Mouse (Mus musculus) spleen, adult 18-20 months (tissue): Measurements from ENCODE around the gene Zbtb16.

Source experiments
- DNase-seq, 2 experiments: peaks; one replicate each; pipeline ENCODE4 v3.0.0; 2022; ENCODE audit warnings: mixed read lengths in 2 of 2

Gene Zbtb16

DNA sequence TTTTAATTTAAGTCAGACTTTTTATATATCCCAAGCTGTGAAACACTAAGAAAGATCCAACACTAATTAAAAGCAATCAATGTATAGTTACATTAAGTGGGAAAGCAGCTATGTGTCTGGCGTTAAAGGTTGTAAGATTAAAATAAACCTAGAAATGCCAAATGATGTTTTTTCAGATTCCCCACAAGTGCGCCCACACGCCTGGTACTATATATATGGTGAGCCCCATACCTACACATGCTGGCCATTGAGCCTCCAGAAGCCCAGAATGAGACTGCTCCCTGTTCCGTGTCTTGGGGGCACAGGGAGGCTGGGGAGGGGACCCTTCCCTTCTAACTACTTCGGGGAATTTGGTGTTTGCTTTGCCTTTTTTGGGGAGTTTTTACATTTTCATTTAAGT lies 34.7 kb downstream of the Zbtb16 start:
- DNase-seq, result no peak

DNA sequence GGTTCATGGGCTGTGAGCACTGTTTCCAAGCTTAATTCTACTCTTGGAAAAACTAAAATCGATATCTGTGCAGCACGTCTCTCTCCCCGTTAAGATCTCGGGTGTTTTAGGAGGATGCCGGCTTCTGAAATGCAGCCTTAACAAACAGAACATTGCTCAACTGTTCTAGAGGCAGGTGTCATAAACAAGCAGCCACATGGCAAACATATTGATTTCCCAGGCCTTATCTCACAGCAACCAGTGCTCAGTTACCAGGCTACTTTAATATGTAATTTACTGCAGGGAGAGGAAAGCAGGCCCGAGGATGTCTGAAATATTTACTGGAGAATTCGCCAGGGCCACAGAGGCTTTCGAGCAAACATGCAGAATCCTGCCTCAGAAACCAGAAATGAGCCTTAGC lies 35.4 kb downstream of the Zbtb16 start:
- DNase-seq, result no peak

DNA sequence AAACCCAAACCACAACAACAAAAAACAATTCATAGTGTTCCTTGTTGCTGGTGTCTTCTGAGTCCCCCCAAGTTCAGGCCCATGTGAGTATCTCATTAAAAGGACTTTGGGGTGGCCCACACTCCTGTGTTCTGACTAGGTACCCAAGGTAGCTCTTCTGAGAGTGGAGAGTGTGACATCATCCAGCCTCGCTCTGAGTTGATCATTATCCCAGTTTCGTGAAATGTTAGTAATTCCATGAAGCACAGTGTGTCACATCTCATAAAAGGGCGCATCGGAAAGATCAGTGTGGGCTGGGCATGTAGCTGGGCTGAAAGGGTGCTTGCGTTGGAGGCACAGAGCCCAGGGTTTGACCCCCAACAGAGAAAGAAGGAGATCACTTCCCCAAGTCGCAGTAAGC lies 38.0 kb downstream of the Zbtb16 start:
- no peak for DNase-seq

DNA sequence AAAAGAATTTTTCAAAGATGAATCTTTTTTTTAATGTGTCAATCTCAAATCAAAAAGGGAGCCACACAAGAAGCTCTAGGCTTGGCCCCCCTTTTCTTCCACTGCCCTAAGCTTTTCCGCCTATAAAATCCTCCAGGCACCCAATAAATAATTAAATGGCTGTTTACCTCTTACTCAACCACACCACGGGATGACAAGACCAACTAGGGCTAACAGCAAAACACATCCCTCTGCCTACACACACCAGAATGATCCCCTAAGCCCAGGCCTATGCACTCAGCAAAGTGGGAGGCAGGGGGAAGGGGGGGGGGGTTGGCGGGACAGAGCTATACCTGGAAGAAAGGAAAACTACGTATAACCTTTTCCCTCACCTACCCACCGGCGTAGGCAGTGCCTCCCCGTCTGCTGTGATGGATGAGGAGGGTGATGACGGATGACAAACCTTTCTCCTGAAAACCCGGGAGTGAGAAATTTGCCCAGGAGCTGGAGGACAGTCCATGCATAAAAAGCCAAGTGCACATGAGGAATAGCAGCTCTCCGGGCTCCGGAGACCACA lies 39.7 kb downstream of the Zbtb16 start:
- DNase-seq, result no peak

DNA sequence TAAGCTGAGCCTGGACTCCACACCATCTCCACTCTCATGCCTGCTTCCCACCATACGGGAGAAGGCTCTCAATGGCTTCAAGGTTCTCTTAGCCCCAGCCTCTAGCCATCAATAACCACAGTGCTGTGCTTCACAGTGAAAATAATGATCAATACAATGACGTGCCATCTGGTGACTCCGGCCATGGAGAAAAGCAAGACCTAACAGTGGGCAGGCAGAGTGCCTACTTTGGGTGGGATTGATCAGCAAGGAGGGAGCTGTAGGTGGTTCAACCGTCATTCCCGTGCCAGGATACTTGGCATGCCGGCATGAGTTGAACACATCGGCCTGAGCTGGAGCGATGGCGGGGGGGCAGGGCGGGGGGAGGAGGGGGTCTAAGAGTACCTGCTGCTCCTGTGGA lies 40.3 kb downstream of the Zbtb16 start:
- no peak for DNase-seq

DNA sequence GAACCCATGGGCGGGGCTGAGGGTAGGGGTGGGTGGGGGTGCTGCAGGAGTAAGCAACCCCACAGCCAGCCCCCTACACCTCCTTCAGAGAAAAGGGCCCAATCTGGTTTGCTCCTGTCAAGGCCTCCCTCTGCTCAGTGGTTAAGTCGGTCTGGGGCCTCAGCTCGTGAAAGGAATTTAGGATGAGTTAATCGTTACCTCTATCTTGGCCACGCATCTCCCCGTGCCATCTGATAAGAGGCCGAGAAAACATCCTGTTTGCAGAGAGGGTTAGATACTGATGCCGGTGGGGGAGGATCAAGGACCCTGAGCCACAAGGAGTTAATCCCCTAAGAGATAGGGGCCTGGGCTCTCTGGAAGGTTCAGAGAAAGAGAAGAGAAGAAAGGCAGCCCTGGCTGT lies 40.9 kb downstream of the Zbtb16 start:
- DNase-seq, result no peak

DNA sequence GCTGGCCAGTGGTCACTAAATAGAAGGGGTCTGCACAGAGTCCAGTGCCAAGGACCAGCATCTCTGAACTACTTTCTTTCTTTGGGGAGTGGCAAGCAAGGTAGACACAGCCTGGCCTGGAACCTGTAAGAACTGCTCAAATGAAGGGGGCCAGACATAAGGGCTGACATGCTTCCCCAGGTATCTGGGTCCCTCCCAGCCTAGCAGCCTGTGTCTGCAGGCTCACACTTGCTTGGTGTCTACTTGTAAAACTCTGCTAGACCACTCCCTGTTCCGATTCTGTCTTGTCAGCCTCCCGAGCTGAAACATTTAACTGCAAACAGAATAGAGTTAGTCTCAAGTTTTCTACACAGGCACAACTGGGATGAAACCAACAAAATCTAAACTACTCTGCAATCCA lies 41.6 kb downstream of the Zbtb16 start:
- DNase-seq, result no peak

DNA sequence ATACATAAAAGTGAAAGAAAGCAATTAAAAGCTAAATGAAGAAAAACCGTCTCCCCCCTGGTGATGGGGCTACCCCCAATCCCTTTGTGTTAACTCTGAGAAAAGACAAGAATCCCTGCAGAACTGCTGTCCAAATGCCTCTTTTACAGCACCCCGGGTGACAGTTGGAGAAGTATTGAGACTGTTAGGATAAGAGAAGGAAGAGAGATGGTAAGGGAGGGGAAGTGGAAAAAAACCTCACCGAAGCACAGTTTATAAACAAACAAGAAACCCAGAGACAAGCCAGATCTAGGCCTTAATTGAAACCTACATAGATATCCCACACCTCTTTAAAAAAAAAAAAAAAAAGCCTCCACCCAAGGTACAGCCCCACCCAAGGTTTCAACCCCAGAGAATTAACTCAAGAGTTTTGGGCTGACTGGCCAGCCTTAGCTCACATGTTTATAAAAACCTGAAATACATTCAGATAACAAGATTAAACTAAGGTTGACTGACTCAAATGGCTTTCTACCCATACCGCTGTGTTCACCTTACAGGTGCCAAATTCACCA lies 42.3 kb downstream of the Zbtb16 start:
- no peak for DNase-seq

DNA sequence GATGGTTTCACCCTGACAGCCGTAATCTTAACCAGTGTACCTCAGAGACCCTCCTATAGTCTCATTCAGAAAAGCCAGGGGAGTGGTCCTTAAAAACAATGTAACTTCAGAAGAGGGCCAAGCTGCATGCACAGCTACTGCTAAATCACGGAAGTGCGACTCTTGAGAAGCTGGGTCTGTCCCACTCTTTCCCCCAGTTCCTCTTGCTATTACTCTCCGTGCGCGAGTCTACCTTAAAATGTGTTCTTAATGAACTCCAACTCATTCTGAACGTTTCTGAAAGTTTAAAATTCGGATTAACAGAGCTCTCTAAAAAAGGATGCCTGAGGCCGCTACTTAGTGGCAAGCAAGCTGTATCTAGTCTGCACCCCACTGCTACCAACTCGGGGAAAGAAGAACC lies 45.4 kb downstream of the Zbtb16 start:
- DNase-seq, result no peak

DNA sequence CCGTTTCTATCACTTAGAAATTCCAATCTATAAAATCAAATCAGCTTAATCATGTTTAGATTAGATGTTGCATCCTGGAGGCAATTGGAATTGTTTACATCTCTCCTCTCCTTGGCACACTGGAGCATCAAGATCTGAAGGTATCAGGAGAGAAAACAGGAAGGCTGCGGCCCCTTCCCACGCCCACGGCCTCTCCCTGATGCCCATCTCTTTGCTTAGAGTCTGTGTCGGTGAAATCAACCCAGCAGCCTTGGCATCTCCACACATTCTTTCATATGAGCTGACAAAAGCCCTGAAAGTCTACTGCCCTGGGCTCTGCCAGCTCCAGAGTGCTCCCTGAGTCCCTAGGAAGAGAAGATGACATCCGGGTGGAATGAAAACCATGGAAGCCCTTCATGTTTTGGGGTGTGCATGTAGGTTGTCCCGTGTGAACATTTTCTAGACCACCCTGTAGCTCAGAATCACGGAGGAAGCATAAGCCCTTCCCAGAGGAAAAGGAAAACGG lies 48.1 kb downstream of the Zbtb16 start:
- DNase-seq, result no peak

DNA sequence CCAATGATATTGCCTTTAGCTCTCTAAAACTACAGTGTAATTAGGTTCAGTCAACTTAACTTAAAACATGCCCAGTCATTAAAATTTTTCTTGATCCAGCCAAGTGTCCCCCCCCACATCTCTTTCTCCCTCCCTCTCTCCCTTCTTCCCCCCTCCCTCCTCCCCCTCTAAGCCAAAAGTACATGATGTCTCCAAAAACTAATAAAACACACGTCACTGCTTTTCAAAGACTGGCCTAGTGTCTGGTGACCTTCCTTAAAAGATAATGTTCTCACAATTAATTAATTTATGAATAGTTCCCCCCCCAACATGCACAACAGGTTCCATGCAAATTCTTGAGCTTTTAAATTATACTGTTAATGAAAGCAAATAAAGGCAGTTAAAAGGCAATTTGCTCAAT lies 48.7 kb downstream of the Zbtb16 start:
- DNase-seq, result no peak

DNA sequence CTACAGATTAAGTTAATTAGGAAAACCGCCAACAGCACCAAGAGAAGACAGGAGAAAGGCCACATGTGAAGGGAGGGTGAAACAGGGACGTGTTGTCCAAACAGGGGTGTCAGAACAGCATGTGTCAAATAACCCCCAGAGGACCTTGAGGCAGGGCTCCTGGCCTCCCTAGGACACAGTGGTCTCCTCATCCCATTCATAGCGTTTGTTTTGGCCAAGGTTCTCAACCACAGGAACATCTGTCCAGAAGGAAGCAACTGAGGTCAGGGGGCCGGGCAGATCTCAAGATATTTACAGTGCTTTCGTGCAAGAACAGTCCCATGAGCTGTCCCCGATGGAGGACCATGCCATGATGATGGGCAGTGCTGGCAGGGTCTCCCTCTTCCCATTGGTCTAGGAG lies 49.2 kb downstream of the Zbtb16 start:
- no peak for DNase-seq

DNA sequence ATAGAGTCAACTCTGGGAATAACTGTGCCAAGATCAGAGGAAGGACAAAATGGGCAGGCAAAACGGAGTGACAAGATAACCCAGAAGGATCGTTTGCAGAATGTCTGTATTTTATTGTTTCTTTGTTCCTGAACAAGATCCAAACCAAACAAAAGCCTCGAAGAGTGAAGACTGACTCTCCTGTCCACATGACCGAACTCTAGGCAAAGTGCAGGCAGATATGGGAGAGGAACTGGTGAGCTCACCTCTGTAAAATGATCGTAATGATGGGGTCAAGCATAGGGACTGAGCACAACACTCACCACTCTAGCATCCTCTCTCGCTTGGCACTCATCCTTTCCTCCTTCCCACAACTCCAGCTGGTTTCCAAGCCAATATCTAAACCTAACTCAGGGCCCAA lies 51.1 kb downstream of the Zbtb16 start:
- no peak for DNase-seq

DNA sequence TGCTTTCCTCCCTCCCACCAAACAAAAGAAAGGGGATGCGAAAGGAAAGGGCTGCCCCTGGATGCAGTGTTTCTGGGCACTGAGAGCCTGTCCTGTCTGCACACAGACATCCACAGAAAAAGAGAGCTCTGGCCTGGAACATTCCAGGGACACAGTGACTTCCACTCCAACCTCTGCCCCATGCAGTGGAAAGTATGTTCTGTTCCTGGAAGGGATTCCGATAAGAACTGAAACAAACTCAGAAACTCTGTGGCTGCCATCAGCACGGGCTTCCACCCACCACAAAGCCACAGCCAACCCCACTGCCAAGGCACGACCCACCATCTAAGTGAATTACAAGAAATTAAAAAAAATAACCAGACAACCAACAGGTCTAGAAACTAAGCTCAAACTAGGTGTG lies 52.7 kb downstream of the Zbtb16 start:
- DNase-seq, result no peak

DNA sequence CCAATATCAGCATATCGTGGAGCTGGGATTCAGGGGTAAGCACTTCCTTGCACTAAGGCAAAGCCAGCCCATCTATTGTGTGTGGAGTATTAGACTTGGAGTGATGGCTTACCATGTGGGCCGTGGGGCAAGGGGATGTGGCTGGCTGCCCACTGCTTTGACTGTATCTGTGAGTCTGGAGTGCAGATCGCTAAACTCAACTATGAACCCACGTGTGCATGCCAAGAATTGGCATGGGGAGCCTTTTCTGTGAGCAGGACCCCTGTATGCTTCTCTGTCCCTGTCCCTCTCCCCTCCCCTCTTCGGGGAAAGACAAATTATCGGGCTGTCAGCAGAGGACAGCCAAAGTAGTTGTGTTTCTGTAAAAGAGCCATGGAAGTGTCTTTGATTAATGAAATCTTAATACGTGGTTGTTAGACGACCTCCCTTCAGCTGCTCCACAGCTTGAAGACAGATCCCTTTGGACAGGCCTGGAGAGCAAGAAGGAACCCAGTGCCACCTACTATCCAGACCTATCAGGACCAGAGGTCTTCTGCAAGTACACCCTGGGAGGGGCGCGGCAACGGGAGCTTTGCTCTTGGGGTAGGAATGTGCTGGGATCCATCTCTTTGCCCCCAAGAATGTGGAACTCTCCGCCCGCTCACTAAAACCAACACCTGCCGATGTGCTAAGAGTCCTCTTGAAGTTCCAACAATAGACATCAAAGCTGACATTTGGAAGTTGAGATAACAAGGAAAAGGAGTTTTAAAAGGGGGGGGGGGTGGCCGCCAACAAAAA lies 53.5 kb downstream of the Zbtb16 start:
- no peak for DNase-seq

DNA sequence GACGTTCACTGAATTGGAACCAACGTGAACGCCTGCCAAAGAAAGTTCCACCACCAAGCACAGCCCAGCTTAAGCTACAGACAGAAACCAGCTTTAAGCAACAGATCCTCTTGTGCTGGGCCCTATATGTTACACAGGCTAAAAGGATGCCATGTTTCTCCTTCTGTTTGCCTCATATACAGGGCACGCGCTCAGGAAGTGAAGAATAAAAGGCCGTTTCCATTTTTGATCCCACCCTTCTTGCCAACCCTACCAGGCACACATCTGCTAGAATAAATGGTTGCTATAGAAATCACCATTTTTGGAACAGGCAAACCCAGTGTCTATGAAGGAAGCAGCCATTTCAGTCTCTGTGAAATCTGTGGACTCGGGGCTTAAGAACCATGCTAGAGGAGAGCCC lies 59.8 kb downstream of the Zbtb16 start:
- DNase-seq, result no peak

DNA sequence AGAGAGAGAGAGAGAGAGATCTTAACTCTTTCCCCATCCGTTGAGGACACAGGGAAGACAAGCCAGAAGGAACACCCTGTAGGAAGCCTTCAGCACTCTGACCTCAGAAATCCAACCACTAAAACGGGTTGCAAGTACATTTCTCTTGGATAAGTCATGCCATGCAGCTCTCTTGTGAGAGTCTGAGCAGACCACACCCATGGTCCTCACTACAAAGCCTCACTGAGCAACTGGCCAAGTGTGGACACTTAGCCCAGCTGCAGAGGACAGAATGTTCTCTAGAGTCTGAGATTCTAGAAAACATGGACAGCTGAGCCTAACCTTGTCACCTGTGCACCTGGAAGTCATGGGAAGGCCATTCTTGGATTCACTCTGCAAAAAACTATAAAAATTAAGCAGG lies 60.5 kb downstream of the Zbtb16 start:
- no peak for DNase-seq

DNA sequence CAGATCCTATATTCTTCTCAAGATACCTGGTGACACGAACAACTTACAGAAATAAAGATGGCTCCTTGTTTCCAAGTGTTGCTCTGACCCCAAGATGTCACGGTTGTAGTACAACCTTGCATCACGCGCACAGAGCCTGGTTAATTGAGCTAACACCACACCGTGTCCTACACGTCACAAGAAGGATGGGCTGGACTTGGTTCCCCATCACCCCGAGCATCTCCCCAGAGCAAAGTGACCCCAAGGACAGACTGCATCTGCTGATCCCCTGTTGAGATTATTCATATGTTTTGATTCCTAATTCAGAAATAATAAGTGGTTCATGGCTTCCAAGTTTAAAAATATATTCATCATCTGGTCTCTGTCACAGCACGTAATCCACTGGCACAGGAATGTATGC lies 62.3 kb downstream of the Zbtb16 start:
- no peak for DNase-seq

DNA sequence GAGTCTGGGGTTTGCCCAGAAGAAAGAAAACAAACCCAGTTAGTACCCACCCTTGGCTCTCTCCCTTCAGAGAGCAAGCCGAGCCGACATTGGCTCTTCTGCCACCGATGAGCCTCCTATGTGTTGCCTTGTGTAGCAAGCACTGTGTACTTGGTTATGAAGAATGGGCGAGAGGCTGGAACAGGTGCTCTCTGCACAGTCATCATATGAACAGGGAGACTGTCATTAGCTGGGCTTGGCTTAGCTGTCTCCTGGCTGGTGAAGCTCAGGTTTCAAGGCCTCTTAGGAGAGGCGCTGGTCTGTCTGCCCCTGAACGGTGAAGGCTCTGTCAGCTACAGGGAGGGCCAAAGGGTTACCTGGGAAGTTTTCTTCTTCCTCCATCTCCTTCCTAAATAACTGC lies 62.9 kb downstream of the Zbtb16 start:
- no peak for DNase-seq

DNA sequence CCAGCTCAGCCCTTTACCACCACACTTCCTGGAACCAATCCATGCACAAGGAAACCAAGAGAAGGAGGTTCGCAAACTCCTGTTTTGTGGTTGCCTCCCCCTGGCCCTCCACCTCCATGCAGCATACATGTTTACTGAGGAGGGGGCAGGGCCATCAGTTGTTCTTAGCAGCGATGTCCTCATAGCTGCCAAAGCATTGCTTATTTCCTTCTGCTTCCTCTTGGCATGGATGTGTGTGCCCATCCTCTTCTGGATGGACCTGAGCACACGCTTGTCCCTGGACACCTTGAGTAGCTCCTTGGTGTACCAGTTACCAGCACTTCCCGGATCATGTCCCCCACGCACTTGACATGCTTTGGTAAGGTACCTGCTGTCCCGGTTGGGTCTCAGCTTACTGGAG lies 64.5 kb downstream of the Zbtb16 start:
- DNase-seq, result no peak

DNA sequence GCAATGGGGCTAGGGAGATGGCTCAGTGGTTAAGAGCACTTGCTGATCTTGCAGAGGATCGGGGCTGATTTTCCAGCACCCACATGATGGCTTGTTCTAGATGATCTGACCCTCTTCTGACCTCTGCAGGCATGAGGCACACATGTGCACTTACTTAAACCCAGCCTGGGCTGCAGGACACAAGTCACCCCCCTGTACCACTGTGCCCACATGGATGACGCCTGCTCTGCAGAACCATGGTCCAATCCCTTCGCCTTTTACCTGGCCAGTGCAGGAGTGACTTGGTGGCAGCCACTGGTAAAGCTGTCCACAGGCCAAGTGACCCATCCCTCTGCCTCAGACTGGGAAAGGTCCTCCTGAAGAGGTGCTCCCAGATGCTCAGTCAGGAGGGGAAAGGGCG lies 67.1 kb downstream of the Zbtb16 start:
- no peak for DNase-seq

DNA sequence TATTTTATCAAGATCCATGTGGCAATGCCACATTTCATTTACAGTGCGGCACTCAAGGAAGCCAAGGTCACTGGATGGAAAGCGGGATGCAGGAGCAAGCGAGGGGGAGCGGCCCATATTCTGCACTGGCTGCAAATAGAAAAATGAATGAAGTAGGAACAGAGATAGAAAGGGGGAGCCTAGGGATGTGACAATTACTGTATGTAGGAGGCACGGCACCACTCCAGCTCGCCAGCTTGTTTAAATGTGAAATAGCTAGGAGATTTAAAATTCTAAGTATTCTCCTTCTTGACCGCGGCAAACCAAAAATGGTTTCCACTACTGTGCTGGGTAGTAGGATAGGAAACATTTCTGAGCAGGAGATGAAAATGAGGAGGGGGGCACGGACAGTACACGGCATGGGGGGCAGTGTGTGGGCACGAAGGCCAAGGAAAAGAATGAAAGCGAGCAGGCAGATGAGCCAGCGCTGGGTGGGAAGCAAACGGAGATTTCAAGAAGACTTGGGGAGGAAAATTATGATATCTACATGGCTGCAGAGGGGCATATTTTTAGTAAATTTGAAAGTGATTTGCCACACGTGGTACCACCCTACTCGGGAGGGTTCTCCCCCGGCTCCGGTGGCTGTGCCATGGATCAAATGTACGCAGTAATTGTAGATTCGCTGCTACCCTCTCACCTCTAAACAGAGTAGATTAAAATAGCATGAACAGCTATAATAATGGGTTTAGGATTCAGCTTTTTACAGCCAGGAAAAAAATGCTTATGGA lies 68.2 kb downstream of the Zbtb16 start:
- DNase-seq, result no peak

DNA sequence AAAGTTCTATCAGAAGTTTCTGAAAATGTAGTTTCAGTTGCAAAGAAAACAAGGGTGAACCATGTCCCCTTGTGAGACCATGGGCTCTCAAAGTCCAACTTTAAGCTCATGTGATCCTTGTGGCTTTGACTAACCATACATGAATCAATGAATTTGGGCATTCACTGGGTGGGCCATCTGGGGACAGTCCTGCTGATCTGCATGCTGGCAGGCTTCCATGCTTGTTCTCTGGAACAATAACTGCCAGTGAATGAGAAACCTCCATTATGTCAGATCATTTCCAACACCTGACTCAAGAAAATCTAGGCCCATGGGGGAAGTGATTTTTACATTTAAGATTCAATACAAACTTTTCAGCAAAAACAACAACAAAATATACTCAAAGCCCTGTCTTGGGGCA lies 70.1 kb downstream of the Zbtb16 start:
- DNase-seq, result no peak

DNA sequence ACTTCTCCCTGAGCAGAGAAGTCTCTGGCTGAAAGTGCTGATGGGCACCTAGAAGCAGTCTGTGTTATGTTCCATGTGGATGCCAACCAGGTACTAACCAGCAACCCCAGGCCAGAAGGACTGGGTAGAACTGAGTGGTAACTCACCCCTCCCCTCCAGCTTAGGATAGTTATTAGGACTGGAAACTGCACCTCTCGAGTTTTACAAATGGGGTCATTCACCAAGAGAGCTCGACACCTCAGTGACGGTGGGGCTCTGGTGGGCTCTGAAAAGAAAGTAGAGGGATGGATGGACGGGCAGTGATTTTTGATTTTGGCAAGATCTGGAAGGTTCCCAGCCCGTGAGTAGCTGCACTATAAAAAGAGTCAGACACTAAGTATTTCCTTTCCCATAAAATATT lies 71.7 kb downstream of the Zbtb16 start:
- DNase-seq, result no peak
